Mouse (Mus musculus): Measurements from ENCODE around the gene Papss2. TPM values are rescaled to one million over a fixed set of nuclear protein-coding genes. Genes with fewer than 3 reads are reported as not detected.

The Papss2 gene
- polyA plus RNA-seq, 1 experiment from 2014 or later: 6.0 TPM

DNA sequence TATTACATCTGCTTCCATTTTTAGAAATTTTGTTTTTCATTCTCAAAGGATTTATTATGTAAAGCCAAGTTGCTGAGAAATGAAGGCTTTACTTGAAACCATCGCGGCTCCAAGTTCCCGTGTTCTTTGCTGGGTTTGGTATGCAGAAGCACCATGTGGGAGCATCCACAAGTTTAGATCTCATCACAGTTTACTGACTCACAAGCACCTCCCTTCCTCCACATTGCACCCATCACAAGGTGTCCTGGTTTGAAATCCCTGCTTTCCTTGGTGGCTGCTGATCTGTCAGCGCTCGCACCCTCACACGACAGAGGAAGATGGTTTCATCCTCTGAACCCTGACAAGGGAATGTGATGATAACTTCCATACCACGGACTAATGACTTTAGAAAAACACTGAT lies 45.9 kb downstream of the Papss2 start:
- DNase-seq (ENCODE audit: low spot score): no peak
- Histone ChIP-seq H3K4me2 (ENCODE audit: low read length) (no peak overlapping the region), H3K4me3 (ENCODE audit: low read depth, low read length) (no peak overlapping the region), H3K27me3 (replicated peaks; ENCODE audit: control insufficient read depth, insufficient read depth, low read length) (no peaks in the 10 kb centered on the region), H3K9ac (ENCODE audit: low read length) (no peak overlapping the region), H3K36me3 (ENCODE audit: control insufficient read depth, insufficient read depth, low read length) (no peaks in the 10 kb centered on the region), H3K9me3 (ENCODE audit: control insufficient read depth, low read length) (no peaks in the 10 kb centered on the region), H3K4me1 (replicated peaks; ENCODE audit: control insufficient read depth, insufficient read depth, low read length) (no peaks in the 10 kb centered on the region), H3K27ac (ENCODE audit: low read depth) (no peak overlapping the region)
- no peak for ATAC-seq (replicated peaks; ENCODE audit: low FRiP score, low TSS enrichment, low read depth)
- WGBS: 92% methylated on average over 7 of the region's 7 CpGs

DNA sequence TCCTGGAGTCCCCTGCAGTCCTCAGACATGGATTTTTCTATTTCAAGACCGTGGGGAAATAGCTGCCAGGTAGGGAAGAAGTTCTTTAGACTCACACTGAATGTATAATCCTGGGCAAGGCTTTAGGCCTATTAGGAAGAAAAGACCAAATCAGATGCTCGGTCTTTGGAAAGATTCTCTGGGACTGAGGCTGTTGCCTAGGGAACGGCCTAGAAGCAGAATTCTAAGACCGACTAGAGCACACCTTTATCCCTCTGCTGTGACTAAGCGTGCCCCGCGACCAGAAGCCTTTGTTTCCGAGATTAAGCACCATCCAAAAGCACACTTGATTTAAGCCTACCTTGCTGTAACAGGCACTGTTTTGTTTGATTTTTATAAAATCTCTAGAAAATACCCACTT lies 46.4 kb downstream of the Papss2 start:
- H3K9ac ChIP-seq (ENCODE audit: low read length): no peak overlapping the region
- H3K4me2 ChIP-seq (ENCODE audit: low read length): no peak overlapping the region
- H3K9me3 ChIP-seq (ENCODE audit: control insufficient read depth, low read length): no peaks in the 10 kb centered on the region
- WGBS: 88% methylated on average over 8 of the region's 8 CpGs
- H3K27ac ChIP-seq (ENCODE audit: low read depth): no peak overlapping the region
- no peak for DNase-seq (ENCODE audit: low spot score)
- H3K27me3 ChIP-seq (replicated peaks; ENCODE audit: control insufficient read depth, insufficient read depth, low read length): no peaks in the 10 kb centered on the region
- no peak for ATAC-seq (replicated peaks; ENCODE audit: low FRiP score, low TSS enrichment, low read depth)
- no peaks in the 10 kb centered on the region for H3K36me3 ChIP-seq (ENCODE audit: control insufficient read depth, insufficient read depth, low read length)
- no peak overlapping the region for H3K4me3 ChIP-seq (ENCODE audit: low read depth, low read length)
- no peaks in the 10 kb centered on the region for H3K4me1 ChIP-seq (replicated peaks; ENCODE audit: control insufficient read depth, insufficient read depth, low read length)

DNA sequence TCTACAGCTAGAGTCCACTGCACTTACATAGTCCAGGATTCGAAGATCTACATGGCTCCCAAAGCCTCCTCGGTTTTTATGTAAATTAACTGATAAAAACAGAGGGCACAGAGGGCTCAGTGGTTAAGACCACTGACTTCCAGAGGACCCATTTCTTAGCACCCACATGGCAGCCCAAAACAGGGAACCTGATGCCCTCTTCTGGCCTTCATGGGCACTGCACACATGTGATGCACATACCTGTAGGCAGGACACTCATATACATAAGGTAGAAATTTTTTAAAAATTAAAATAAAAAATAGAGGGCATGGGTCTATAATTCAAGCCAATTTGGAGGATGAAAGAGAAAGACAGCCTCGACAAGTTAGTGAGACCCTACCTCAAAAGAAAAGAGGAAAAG lies 48.1 kb downstream of the Papss2 start:
- Histone ChIP-seq H3K4me3 (ENCODE audit: low read depth, low read length) (no peak overlapping the region), H3K27ac (ENCODE audit: low read depth) (no peak overlapping the region), H3K4me2 (ENCODE audit: low read length) (no peak overlapping the region), H3K36me3 (ENCODE audit: control insufficient read depth, insufficient read depth, low read length) (no peaks in the 10 kb centered on the region), H3K9me3 (ENCODE audit: control insufficient read depth, low read length) (no peaks in the 10 kb centered on the region), H3K4me1 (replicated peaks; ENCODE audit: control insufficient read depth, insufficient read depth, low read length) (no peaks in the 10 kb centered on the region), H3K9ac (ENCODE audit: low read length) (no peak overlapping the region), H3K27me3 (replicated peaks; ENCODE audit: control insufficient read depth, insufficient read depth, low read length) (no peaks in the 10 kb centered on the region)
- ATAC-seq (replicated peaks; ENCODE audit: low FRiP score, low TSS enrichment, low read depth): no peak
- DNase-seq (ENCODE audit: low spot score): no peak
- WGBS: 87% methylated on average over 3 of the region's 3 CpGs

DNA sequence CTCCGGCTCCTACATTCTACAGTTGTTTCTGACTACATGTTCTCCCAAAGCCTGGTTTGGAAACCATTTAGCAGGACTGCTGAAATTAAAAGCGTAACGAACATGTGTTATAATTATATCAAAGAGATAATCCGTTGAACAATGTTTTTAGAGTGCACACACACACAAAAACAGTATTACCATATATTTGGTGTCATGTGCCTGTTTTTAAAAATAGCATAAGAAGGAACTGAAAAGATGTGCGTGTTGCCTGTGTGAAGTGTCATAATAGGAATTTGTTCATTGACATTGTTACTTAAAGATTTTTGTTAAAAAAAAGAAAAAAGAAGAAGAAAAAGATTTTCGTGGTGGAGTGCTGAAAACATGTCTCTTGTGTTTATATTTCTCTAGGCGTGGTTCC lies 50.3 kb downstream of the Papss2 start:
- Histone ChIP-seq H3K9ac (ENCODE audit: low read length) (no peak overlapping the region), H3K4me3 (ENCODE audit: low read depth, low read length) (no peak overlapping the region), H3K4me1 (replicated peaks; ENCODE audit: control insufficient read depth, insufficient read depth, low read length) (no peaks in the 10 kb centered on the region), H3K27me3 (replicated peaks; ENCODE audit: control insufficient read depth, insufficient read depth, low read length) (no peaks in the 10 kb centered on the region), H3K4me2 (ENCODE audit: low read length) (no peak overlapping the region), H3K27ac (ENCODE audit: low read depth) (no peak overlapping the region), H3K9me3 (ENCODE audit: control insufficient read depth, low read length) (no peaks in the 10 kb centered on the region), H3K36me3 (ENCODE audit: control insufficient read depth, insufficient read depth, low read length) (no peaks in the 10 kb centered on the region)
- WGBS: 90% methylated on average over 7 of the region's 7 CpGs
- DNase-seq (ENCODE audit: low spot score) (no peak), ATAC-seq (replicated peaks; ENCODE audit: low FRiP score, low TSS enrichment, low read depth) (no peak)

DNA sequence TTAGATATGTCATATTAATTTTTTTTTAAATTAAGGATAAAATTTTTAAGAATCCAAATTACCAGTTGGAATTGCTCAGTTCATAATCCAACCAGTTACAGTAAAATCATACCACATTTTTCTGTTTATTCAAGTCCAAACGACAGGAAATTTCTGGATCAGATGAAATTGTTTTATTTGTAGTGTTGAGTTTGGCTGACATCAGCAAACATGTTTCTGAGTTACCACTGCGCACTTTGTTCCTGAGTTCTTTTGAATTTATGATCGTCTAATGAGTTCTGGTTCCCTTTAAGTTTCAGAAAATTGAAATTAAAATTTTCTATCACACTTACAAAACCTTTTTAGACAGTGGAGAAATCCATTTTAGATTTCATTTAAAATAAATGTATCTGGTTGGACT lies 50.8 kb downstream of the Papss2 start:
- Histone ChIP-seq H3K4me3 (ENCODE audit: low read depth, low read length) (no peak overlapping the region), H3K4me2 (ENCODE audit: low read length) (no peak overlapping the region), H3K4me1 (replicated peaks; ENCODE audit: control insufficient read depth, insufficient read depth, low read length) (no peaks in the 10 kb centered on the region), H3K9me3 (ENCODE audit: control insufficient read depth, low read length) (no peaks in the 10 kb centered on the region), H3K9ac (ENCODE audit: low read length) (no peak overlapping the region), H3K36me3 (ENCODE audit: control insufficient read depth, insufficient read depth, low read length) (no peaks in the 10 kb centered on the region), H3K27ac (ENCODE audit: low read depth) (no peak overlapping the region), H3K27me3 (replicated peaks; ENCODE audit: control insufficient read depth, insufficient read depth, low read length) (no peaks in the 10 kb centered on the region)
- DNase-seq (ENCODE audit: low spot score) (no peak), ATAC-seq (replicated peaks; ENCODE audit: low FRiP score, low TSS enrichment, low read depth) (no peak)
- 83% methylated on average over 3 of the region's 3 CpGs for WGBS

DNA sequence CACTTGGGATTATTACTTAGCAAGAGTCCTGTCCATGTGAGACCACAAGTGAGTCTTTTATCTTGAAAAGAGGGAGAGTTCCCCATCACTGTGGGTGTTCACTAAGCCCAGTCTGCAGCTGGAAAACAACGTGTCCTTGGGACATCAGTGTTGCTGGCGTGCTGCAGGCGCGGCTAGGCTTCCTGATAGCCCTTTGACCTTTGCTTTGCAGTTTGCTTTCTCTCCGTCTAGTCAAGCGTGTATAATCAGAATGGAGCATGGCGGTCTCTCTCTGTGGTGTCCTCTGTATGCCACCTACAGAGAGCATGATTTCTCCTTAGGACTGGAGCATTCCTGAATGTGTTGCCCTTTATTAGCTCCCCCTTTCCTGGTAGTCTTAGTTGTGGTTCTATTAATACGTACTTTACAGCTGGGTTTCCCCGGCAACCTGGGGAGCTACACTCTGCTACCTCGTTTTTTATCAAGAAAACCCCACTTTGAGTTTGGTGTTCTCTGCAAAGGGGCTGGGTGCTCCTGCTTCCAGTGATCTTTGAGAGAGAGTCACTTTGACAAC lies 52.5 kb downstream of the Papss2 start:
- Histone ChIP-seq H3K9me3 (ENCODE audit: control insufficient read depth, low read length) (no peaks in the 10 kb centered on the region), H3K9ac (ENCODE audit: low read length) (no peak overlapping the region), H3K36me3 (ENCODE audit: control insufficient read depth, insufficient read depth, low read length) (no peaks in the 10 kb centered on the region), H3K27ac (ENCODE audit: low read depth) (no peak overlapping the region), H3K4me3 (ENCODE audit: low read depth, low read length) (no peak overlapping the region), H3K27me3 (replicated peaks; ENCODE audit: control insufficient read depth, insufficient read depth, low read length) (no peaks in the 10 kb centered on the region), H3K4me2 (ENCODE audit: low read length) (no peak overlapping the region), H3K4me1 (replicated peaks; ENCODE audit: control insufficient read depth, insufficient read depth, low read length) (no peaks in the 10 kb centered on the region)
- DNase-seq (ENCODE audit: low spot score) (no peak), ATAC-seq (replicated peaks; ENCODE audit: low FRiP score, low TSS enrichment, low read depth) (no peak)
- 49% methylated on average over 10 of the region's 10 CpGs for WGBS

DNA sequence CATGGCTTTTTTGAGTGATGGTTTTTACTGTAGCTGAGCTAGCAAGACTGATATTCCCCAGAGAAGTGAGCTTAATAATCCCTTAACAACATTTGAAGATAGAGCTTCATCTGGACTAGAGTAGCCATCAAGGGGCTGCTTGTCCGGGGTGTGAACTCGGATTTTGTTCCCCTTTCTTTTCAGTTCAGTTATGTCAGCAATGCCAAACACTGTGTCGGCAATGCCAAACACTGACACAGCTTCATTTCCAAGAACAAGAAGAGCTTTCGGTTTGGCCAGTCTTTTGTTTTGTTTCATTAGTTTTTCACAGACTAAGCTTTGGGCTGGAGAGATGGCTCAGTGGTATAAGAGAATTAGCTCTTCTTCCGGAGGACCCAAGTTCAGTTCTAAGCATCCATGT lies 55.5 kb downstream of the Papss2 start:
- no peak overlapping the region for H3K4me3 ChIP-seq (ENCODE audit: low read depth, low read length)
- no peaks in the 10 kb centered on the region for H3K9me3 ChIP-seq (ENCODE audit: control insufficient read depth, low read length)
- 93% methylated on average over 5 of the region's 5 CpGs for WGBS
- no peak overlapping the region for H3K4me2 ChIP-seq (ENCODE audit: low read length)
- no peaks in the 10 kb centered on the region for H3K36me3 ChIP-seq (ENCODE audit: control insufficient read depth, insufficient read depth, low read length)
- ATAC-seq (replicated peaks; ENCODE audit: low FRiP score, low TSS enrichment, low read depth) (no peak), DNase-seq (ENCODE audit: low spot score) (no peak)
- H3K27me3 ChIP-seq (replicated peaks; ENCODE audit: control insufficient read depth, insufficient read depth, low read length): no peaks in the 10 kb centered on the region
- H3K9ac ChIP-seq (ENCODE audit: low read length): no peak overlapping the region
- no peaks in the 10 kb centered on the region for H3K4me1 ChIP-seq (replicated peaks; ENCODE audit: control insufficient read depth, insufficient read depth, low read length)
- no peak overlapping the region for H3K27ac ChIP-seq (ENCODE audit: low read depth)

DNA sequence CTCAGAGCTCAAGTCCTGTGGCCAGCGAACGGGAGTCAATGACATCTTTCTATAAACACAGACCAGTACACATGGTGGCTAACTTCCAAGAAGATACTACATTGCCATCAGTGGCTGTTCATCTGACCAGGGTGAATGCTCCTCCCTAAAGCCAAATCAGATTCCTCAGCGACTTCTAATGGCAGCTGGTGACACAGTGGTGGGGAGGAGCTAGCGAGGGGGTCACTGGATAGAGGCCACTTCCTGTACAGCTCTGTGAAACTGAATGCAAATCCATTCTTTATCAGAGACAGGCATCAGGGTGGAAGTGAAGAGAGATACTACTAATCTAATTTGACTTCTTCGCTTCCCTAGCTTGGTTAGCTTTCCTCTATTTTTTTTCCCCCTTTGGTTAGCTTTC lies 57.5 kb downstream of the Papss2 start:
- Histone ChIP-seq H3K36me3 (ENCODE audit: control insufficient read depth, insufficient read depth, low read length) (no peaks in the 10 kb centered on the region), H3K27ac (ENCODE audit: low read depth) (no peak overlapping the region), H3K27me3 (replicated peaks; ENCODE audit: control insufficient read depth, insufficient read depth, low read length) (no peaks in the 10 kb centered on the region), H3K4me3 (ENCODE audit: low read depth, low read length) (no peak overlapping the region), H3K4me2 (ENCODE audit: low read length) (no peak overlapping the region), H3K9ac (ENCODE audit: low read length) (no peak overlapping the region), H3K4me1 (replicated peaks; ENCODE audit: control insufficient read depth, insufficient read depth, low read length) (no peaks in the 10 kb centered on the region), H3K9me3 (ENCODE audit: control insufficient read depth, low read length) (no peaks in the 10 kb centered on the region)
- DNase-seq (ENCODE audit: low spot score): no peak
- ATAC-seq (replicated peaks; ENCODE audit: low FRiP score, low TSS enrichment, low read depth): no peak
- WGBS: 81% methylated on average over 5 of the region's 5 CpGs

DNA sequence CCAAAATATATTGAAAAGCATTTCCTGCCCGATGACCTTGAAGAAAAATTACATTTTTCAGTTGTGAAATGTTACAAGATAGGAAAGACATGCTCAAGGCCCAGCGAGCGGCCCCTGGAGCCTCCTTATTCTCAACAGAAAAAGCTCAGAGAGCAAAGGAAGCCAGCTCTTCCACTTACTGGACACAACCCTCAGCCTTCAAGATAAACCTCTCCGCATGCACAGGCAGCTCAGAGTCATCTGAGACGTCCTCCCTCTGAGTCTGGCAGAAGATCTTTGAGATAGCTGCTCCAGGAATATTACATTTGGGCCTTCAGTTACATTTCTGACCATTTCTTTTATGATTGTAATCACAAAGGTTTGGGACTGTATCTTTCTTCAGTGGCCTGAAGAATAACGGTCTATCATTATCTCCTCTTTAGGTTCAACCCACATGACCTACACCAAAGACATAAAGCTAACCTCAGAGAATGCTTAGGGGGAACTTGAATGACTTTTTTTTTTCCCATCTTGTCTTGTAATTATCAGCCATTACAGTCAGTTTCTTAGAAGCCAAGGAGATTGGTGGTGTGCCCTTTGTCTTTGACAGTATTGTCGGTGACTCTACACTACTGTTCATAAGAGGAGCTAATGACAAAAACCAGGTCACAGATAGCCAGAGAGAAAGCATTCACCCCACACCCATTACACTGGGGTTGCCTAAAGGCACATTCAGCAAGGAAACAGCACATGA lies 58.2 kb downstream of the Papss2 start:
- no peaks in the 10 kb centered on the region for H3K4me1 ChIP-seq (replicated peaks; ENCODE audit: control insufficient read depth, insufficient read depth, low read length)

More for the DNA sequence above, 58.2 kb downstream of the Papss2 start:
- WGBS: 85% methylated on average over 7 of the region's 7 CpGs
- Histone ChIP-seq H3K27ac (ENCODE audit: low read depth) (no peak overlapping the region), H3K9ac (ENCODE audit: low read length) (no peak overlapping the region), H3K27me3 (replicated peaks; ENCODE audit: control insufficient read depth, insufficient read depth, low read length) (no peaks in the 10 kb centered on the region), H3K9me3 (ENCODE audit: control insufficient read depth, low read length) (no peaks in the 10 kb centered on the region), H3K4me3 (ENCODE audit: low read depth, low read length) (no peak overlapping the region), H3K4me2 (ENCODE audit: low read length) (no peak overlapping the region), H3K36me3 (ENCODE audit: control insufficient read depth, insufficient read depth, low read length) (no peaks in the 10 kb centered on the region)
- ATAC-seq (replicated peaks; ENCODE audit: low FRiP score, low TSS enrichment, low read depth): no peak
- DNase-seq (ENCODE audit: low spot score): no peak
